Mouse (Mus musculus) G1E (cell line): ENCODE data around the gene Fam3c.

Experiments
- CTCF ChIP-seq: IDR thresholded peaks from 2 replicates; pipeline ENCODE4 v1.5.1; 2012; ENCODE audit warnings: low read depth, low read length, inconsistent platforms, mixed read lengths
- GATA1 ChIP-seq: IDR thresholded peaks from 2 replicates; pipeline ENCODE4 v1.6.1; 2012; ENCODE audit warnings: borderline replicate concordance, low read length, inconsistent platforms, mixed read lengths
- GATA2 ChIP-seq: IDR thresholded peaks from 2 replicates; pipeline ENCODE4 v1.6.1; 2012; ENCODE audit warnings: low read depth, low read length, inconsistent platforms, borderline replicate concordance
- POLR2AphosphoS5 ChIP-seq: IDR thresholded peaks from 2 replicates; pipeline ENCODE4 v1.6.1; 2012; ENCODE audit warnings: low read depth, low read length, inconsistent platforms; ENCODE audit not compliant: insufficient replicate concordance
- TAL1 ChIP-seq: conservative IDR thresholded peaks from 2 replicates; pipeline ENCODE4 v1.6.1; 2012; ENCODE audit warnings: low read depth, low read length, inconsistent platforms, mixed read lengths

DNA sequence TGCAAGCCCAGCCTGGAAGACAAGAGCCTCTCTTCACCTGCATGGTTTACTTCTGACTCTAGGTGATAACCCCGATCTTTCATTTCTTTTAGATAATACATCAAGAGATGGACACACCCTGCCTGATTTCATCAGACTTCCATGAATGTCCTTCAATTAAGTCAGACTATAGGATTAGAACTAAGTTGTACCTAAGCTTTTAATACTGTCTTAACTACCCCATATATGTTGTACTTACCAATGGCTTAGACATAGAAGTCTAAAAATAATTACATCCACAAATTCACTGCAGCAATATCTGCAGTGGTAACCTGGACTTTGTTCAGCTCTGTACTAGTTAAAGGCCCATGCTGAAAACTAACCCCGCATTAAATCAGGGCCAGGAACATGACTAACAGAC is 23.5 kb downstream of the Fam3c start:
- TF ChIP-seq CTCF (no peak), GATA1 (no peak), POLR2AphosphoS5 (no peak), TAL1 (no peak), GATA2 (no peak)
